Comparison of ENCODE assay signal across 9 mouse cellular contexts in genomic region chr3:95161618-95162344, GRCm38 (mm10). TPM values are rescaled to one million over a fixed set of nuclear protein-coding genes. Genes with fewer than 3 reads are reported as not detected.
DNase-seq lines count a peak whose midpoint lies in the region; ATAC-seq lines count a peak whose summit lies in the region.
"Had no signal": no experiment of that assay in that cellular context is flagged by ENCODE, and none has a peak within 500 bp of the region (broad histone marks: within the 10 kb centered on the region; RNA-seq: fewer than 3 reads in every experiment).

No protein-coding gene starts in this region.

- no peak overlapping the region for H3K27ac ChIP-seq in kidney, embryonic 14.5 days (ENCODE audit: low read depth, low read length)
- H3K27ac ChIP-seq in embryonic facial prominence, embryonic 10.5 days (replicated peaks) = peak overlapping the region; percentile 86
- H3K27ac ChIP-seq in hindbrain, embryonic 14.5 days = peak overlapping the region; percentile 79
- H3K27ac ChIP-seq in midbrain, embryonic 15.5 days = peak overlapping the region; percentile 81

- no peak for DNase-seq in kidney, postnatal 14 days
- no peak for DNase-seq in embryonic facial prominence, embryonic 10.5 days (ENCODE audit: low spot score)
- DNase-seq in hindbrain, embryonic 14.5 days (ENCODE audit: low spot score) = no peak
- DNase-seq in urinary bladder, postnatal 25 days (ENCODE audit: low spot score) = no peak
- DNase-seq in natural killer cell, adult 2 months (ENCODE audit: low spot score in 2 of 2) = no peak
- DNase-seq in urinary bladder, postnatal 36 days (ENCODE audit: low spot score in 2 of 2) = no peak

- H3K9me3 ChIP-seq in kidney, embryonic 14.5 days (ENCODE audit: control insufficient read depth, low read length) = no peaks in the 10 kb centered on the region
- H3K9me3 ChIP-seq in embryonic facial prominence, embryonic 10.5 days = no peaks in the 10 kb centered on the region
- H3K9me3 ChIP-seq in hindbrain, embryonic 14.5 days (ENCODE audit: control insufficient read depth, low read length) = no peaks in the 10 kb centered on the region
- no peaks in the 10 kb centered on the region for H3K9me3 ChIP-seq in midbrain, embryonic 15.5 days

- no peak for ATAC-seq in kidney, embryonic 14.5 days (ENCODE audit: low FRiP score, low TSS enrichment)
- ATAC-seq in hindbrain, embryonic 14.5 days (ENCODE audit: low FRiP score) = no peak
- ATAC-seq in midbrain, embryonic 15.5 days (replicated peaks) = peak; percentile 3; the same call in 1 of the 2 replicates
- ATAC-seq: Patski had no signal

- 0 out of 2 replicates have a peak, but pooled peaks cover 3% of the 10 kb centered on the region for H3K27me3 ChIP-seq in kidney, embryonic 14.5 days (ENCODE audit: control insufficient read depth, insufficient read depth, low read length)
- peaks cover 60% of the 10 kb centered on the region for H3K27me3 ChIP-seq in embryonic facial prominence, embryonic 10.5 days (replicated peaks; ENCODE audit: low read depth, poor library complexity, severe bottlenecking)
- no peaks in the 10 kb centered on the region for H3K27me3 ChIP-seq in hindbrain, embryonic 14.5 days (ENCODE audit: control insufficient read depth, insufficient read depth, low read length)
- H3K27me3 ChIP-seq in midbrain, embryonic 15.5 days (replicated peaks) = no peaks in the 10 kb centered on the region
- H3K27me3 ChIP-seq: Patski had no signal

- peaks cover 16% of the 10 kb centered on the region; the same call in 1 of the 2 replicates for H3K4me1 ChIP-seq in kidney, embryonic 14.5 days (ENCODE audit: control insufficient read depth, insufficient read depth, low read length)
- H3K4me1 ChIP-seq in embryonic facial prominence, embryonic 10.5 days = peaks cover 44% of the 10 kb centered on the region
- peaks cover 29% of the 10 kb centered on the region for H3K4me1 ChIP-seq in hindbrain, embryonic 14.5 days (replicated peaks; ENCODE audit: control insufficient read depth, insufficient read depth, low read length)
- peaks cover 38% of the 10 kb centered on the region for H3K4me1 ChIP-seq in midbrain, embryonic 15.5 days

- peaks cover 7% of the 10 kb centered on the region; the same call in 1 of the 2 replicates for H3K36me3 ChIP-seq in kidney, embryonic 14.5 days (ENCODE audit: control insufficient read depth, insufficient read depth, low read length)
- peaks cover 31% of the 10 kb centered on the region for H3K36me3 ChIP-seq in embryonic facial prominence, embryonic 10.5 days (replicated peaks)
- peaks cover 24% of the 10 kb centered on the region for H3K36me3 ChIP-seq in hindbrain, embryonic 14.5 days (replicated peaks; ENCODE audit: control insufficient read depth, insufficient read depth)
- peaks cover 13% of the 10 kb centered on the region for H3K36me3 ChIP-seq in midbrain, embryonic 15.5 days (replicated peaks)

- WGBS in kidney, embryonic 14.5 days = 8% methylated on average over 9 of the region's 9 CpGs
- WGBS in embryonic facial prominence, embryonic 10.5 days = 5% methylated on average over 9 of the region's 9 CpGs
- WGBS in hindbrain, embryonic 14.5 days = under 1% methylated on average over 9 of the region's 9 CpGs
- 3% methylated on average over 9 of the region's 9 CpGs for WGBS in midbrain, embryonic 15.5 days

- peak overlapping the region; percentile 72 for H3K9ac ChIP-seq in kidney, embryonic 14.5 days (ENCODE audit: low read depth, low read length)
- H3K9ac ChIP-seq in hindbrain, embryonic 14.5 days = peak overlapping the region; percentile 88
- H3K9ac ChIP-seq in midbrain, embryonic 15.5 days = peak overlapping the region; percentile 64

- H3K4me3 ChIP-seq in kidney, embryonic 14.5 days (ENCODE audit: low read length) = peak overlapping the region; percentile 76
- H3K4me3 ChIP-seq in embryonic facial prominence, embryonic 10.5 days = peak overlapping the region; percentile 89
- peak overlapping the region; percentile 85 for H3K4me3 ChIP-seq in hindbrain, embryonic 14.5 days (replicated peaks; ENCODE audit: low read length)
- H3K4me3 ChIP-seq in midbrain, embryonic 15.5 days = peak overlapping the region; percentile 71

- H3K4me2 ChIP-seq in kidney, embryonic 14.5 days (replicated peaks; ENCODE audit: low read depth, low read length) = peak overlapping the region; percentile 90
- peak overlapping the region; percentile 68 for H3K4me2 ChIP-seq in hindbrain, embryonic 14.5 days (replicated peaks)
- H3K4me2 ChIP-seq in midbrain, embryonic 15.5 days = peak overlapping the region; percentile 81

RNA-seq across cellular contexts. Expression of gene Sema6c, which starts 1.5 kb away (rescaled TPM):
- 5.3 and 5.8 TPM in 2 replicates for polyA plus RNA-seq in kidney, embryonic 14.5 days (2014; fragmentation: Nextera tagmentation; extraction: Ambion mirVana)
- 6.8 and 9.2 TPM in 2 replicates for polyA plus RNA-seq in embryonic facial prominence, embryonic 10.5 days (2016; fragmentation: Nextera tagmentation; extraction: Ambion mirVana)
- polyA plus RNA-seq in hindbrain, embryonic 14.5 days (2014; fragmentation: Nextera tagmentation; extraction: Ambion mirVana) = 35.8 and 36.5 TPM in 2 replicates
- polyA plus RNA-seq in midbrain, embryonic 15.5 days (2015; fragmentation: Nextera tagmentation; extraction: Ambion mirVana) = 33.1 and 42.6 TPM in 2 replicates

RNA-seq across cellular contexts. Expression of gene Tnfaip8l2, which starts 19.6 kb away (rescaled TPM):
- 2.1 TPM in 2 replicates for polyA plus RNA-seq in kidney, embryonic 14.5 days (2014; fragmentation: Nextera tagmentation; extraction: Ambion mirVana)
- 0.98 and 2.8 TPM in 2 replicates for polyA plus RNA-seq in embryonic facial prominence, embryonic 10.5 days (2016; fragmentation: Nextera tagmentation; extraction: Ambion mirVana)
- polyA plus RNA-seq in hindbrain, embryonic 14.5 days (2014; fragmentation: Nextera tagmentation; extraction: Ambion mirVana) = 2.3 and 2.7 TPM in 2 replicates
- 3.0 and 3.6 TPM in 2 replicates for polyA plus RNA-seq in midbrain, embryonic 15.5 days (2015; fragmentation: Nextera tagmentation; extraction: Ambion mirVana)

RNA-seq across cellular contexts. Expression of gene Lysmd1, which starts 27.9 kb away (rescaled TPM):
- polyA plus RNA-seq in kidney, embryonic 14.5 days (2014; fragmentation: Nextera tagmentation; extraction: Ambion mirVana) = 6.9 and 9.1 TPM in 2 replicates
- polyA plus RNA-seq in embryonic facial prominence, embryonic 10.5 days (2016; fragmentation: Nextera tagmentation; extraction: Ambion mirVana) = 14.0 and 14.5 TPM in 2 replicates
- polyA plus RNA-seq in hindbrain, embryonic 14.5 days (2014; fragmentation: Nextera tagmentation; extraction: Ambion mirVana) = 34.0 and 35.7 TPM in 2 replicates
- polyA plus RNA-seq in midbrain, embryonic 15.5 days (2015; fragmentation: Nextera tagmentation; extraction: Ambion mirVana) = 48.9 and 52.1 TPM in 2 replicates

RNA-seq across cellular contexts. Expression of gene Scnm1, which starts 28.0 kb away (rescaled TPM):
- polyA plus RNA-seq in kidney, embryonic 14.5 days (2014; fragmentation: Nextera tagmentation; extraction: Ambion mirVana) = 69.6 and 84.7 TPM in 2 replicates
- 81.0 and 84.4 TPM in 2 replicates for polyA plus RNA-seq in embryonic facial prominence, embryonic 10.5 days (2016; fragmentation: Nextera tagmentation; extraction: Ambion mirVana)
- 71.4 and 82.4 TPM in 2 replicates for polyA plus RNA-seq in hindbrain, embryonic 14.5 days (2014; fragmentation: Nextera tagmentation; extraction: Ambion mirVana)
- polyA plus RNA-seq in midbrain, embryonic 15.5 days (2015; fragmentation: Nextera tagmentation; extraction: Ambion mirVana) = 89.8 and 90.0 TPM in 2 replicates

RNA-seq across cellular contexts. Expression of gene Tmod4, which starts 37.5 kb away (rescaled TPM):
- polyA plus RNA-seq in kidney, embryonic 14.5 days (2014; fragmentation: Nextera tagmentation; extraction: Ambion mirVana) = 1.5 and 1.7 TPM in 2 replicates
- 1.4 and 1.5 TPM in 2 replicates for polyA plus RNA-seq in embryonic facial prominence, embryonic 10.5 days (2016; fragmentation: Nextera tagmentation; extraction: Ambion mirVana)
- 0.61 and 1.7 TPM in 2 replicates for polyA plus RNA-seq in hindbrain, embryonic 14.5 days (2014; fragmentation: Nextera tagmentation; extraction: Ambion mirVana)
- 1.7 and 2.0 TPM in 2 replicates for polyA plus RNA-seq in midbrain, embryonic 15.5 days (2015; fragmentation: Nextera tagmentation; extraction: Ambion mirVana)
